In genomic region chr3:93180856-93181255, GRCm38 (mm10) we compare ENCODE assay signal across 35 mouse cellular contexts. TPM values are rescaled to one million over a fixed set of nuclear protein-coding genes. Genes with fewer than 3 reads are reported as not detected.
DNase-seq lines count a peak whose midpoint lies in the region; ATAC-seq and TF ChIP-seq lines count a peak whose summit lies in the region.
"Had no signal": no experiment of that assay in that cellular context is flagged by ENCODE, and none has a peak within 500 bp of the region (broad histone marks: within the 10 kb centered on the region; RNA-seq: fewer than 3 reads in every experiment).

No protein-coding gene starts in this region.

- H3K4me2 ChIP-seq in kidney, postnatal 0 days (ENCODE audit: low read length): no peak overlapping the region
- no peak overlapping the region for H3K4me2 ChIP-seq in lung, embryonic 14.5 days
- H3K4me2 ChIP-seq: embryonic facial prominence, embryonic 13.5 days; heart, embryonic 12.5 days; hindbrain, embryonic 15.5 days; midbrain, embryonic 15.5 days; neural tube, embryonic 15.5 days had no signal

- no peaks in the 10 kb centered on the region for H3K9me3 ChIP-seq in kidney, postnatal 0 days (replicated peaks; ENCODE audit: low read length)
- H3K9me3 ChIP-seq in lung, embryonic 14.5 days (ENCODE audit: low read depth, low read length): no peaks in the 10 kb centered on the region
- H3K9me3 ChIP-seq: embryonic facial prominence, embryonic 13.5 days; heart, embryonic 12.5 days; hindbrain, embryonic 10.5 days; hindbrain, embryonic 15.5 days; midbrain, embryonic 15.5 days; neural tube, embryonic 15.5 days had no signal

- H3K36me3 ChIP-seq in kidney, postnatal 0 days (ENCODE audit: insufficient read depth, low read length): no peaks in the 10 kb centered on the region
- H3K36me3 ChIP-seq in lung, embryonic 14.5 days (ENCODE audit: insufficient read depth): no peaks in the 10 kb centered on the region
- H3K36me3 ChIP-seq: embryonic facial prominence, embryonic 13.5 days; G1E; heart, embryonic 12.5 days; hindbrain, embryonic 10.5 days; hindbrain, embryonic 15.5 days; midbrain, embryonic 15.5 days; neural tube, embryonic 15.5 days had no signal

- peak; percentile 5 for DNase-seq in kidney, postnatal 0 days (ENCODE audit: low spot score)
- DNase-seq in kidney, adult 8-10 months: no peak
- peak; percentile 78 for DNase-seq in lung, embryonic 14.5 days
- no peak for DNase-seq in lung, postnatal 25 days (ENCODE audit: low spot score)
- DNase-seq in brain, adult 2 months (ENCODE audit: low read depth, low spot score): peak; percentile 27
- DNase-seq in lung, postnatal 14 days: peak; percentile 4
- no peak for DNase-seq in spleen, postnatal 10 days (ENCODE audit: low spot score in 2 of 2)
- DNase-seq: adrenal gland, adult 8-10 months; cerebellum, adult 11-12 months; cerebellum, adult 9-11 months; gastrocnemius, adult 2 months; gastrocnemius, postnatal 36 days; heart, adult 2 months; kidney, adult 11 months; kidney, postnatal 4 days; liver; right cerebral cortex, postnatal 4 days; thymus, postnatal 4 days had no signal

- TF ChIP-seq CTCF in kidney, postnatal 0 days (IDR thresholded peaks at IDR 0.05; ENCODE audit: low read depth): no peak
- no peak for TF ChIP-seq CTCF in lung, embryonic 14.5 days (IDR thresholded peaks at IDR 0.05; ENCODE audit: low read depth)

- H3K4me3 ChIP-seq in kidney, postnatal 0 days (replicated peaks; ENCODE audit: low read depth, low read length): no peak overlapping the region
- H3K4me3 ChIP-seq in lung, embryonic 14.5 days (ENCODE audit: low read depth, low read length): no peak overlapping the region
- H3K4me3 ChIP-seq: embryonic facial prominence, embryonic 13.5 days; gastrocnemius, adult 2 months; heart, adult 2 months; heart, embryonic 12.5 days; hindbrain, embryonic 10.5 days; hindbrain, embryonic 15.5 days; midbrain, embryonic 15.5 days; neural tube, embryonic 15.5 days had no signal

- no peak overlapping the region for H3K27ac ChIP-seq in kidney, postnatal 0 days
- H3K27ac ChIP-seq in lung, embryonic 14.5 days (ENCODE audit: low read depth): no peak overlapping the region
- H3K27ac ChIP-seq: embryonic facial prominence, embryonic 13.5 days; gastrocnemius, adult 2 months; heart, adult 2 months; hindbrain, embryonic 10.5 days; hindbrain, embryonic 15.5 days; liver, embryonic 14.5 days; midbrain, embryonic 15.5 days; neural tube, embryonic 15.5 days had no signal

- ATAC-seq in kidney, postnatal 0 days (replicated peaks; ENCODE audit: low FRiP score, low read depth): no peak
- ATAC-seq in lung, embryonic 14.5 days (ENCODE audit: insufficient read depth): peak; percentile 83
- ATAC-seq: forebrain, embryonic 16.5 days; inflammation-experienced regulatory T-cells, adult 6 months; midbrain, embryonic 15.5 days had no signal

- 72% methylated on average over 4 of the region's 4 CpGs for WGBS in kidney, postnatal 0 days
- 73% methylated on average over 4 of the region's 4 CpGs for WGBS in lung, embryonic 14.5 days

- no peaks in the 10 kb centered on the region for H3K27me3 ChIP-seq in kidney, postnatal 0 days (ENCODE audit: insufficient read depth, low read length)
- H3K27me3 ChIP-seq in lung, embryonic 14.5 days (ENCODE audit: insufficient read depth, low read length): no peaks in the 10 kb centered on the region
- H3K27me3 ChIP-seq: embryonic facial prominence, embryonic 13.5 days; heart, embryonic 12.5 days; hindbrain, embryonic 15.5 days; midbrain, embryonic 15.5 days; neural tube, embryonic 15.5 days had no signal

- H3K9ac ChIP-seq in kidney, postnatal 0 days (ENCODE audit: low read depth, low read length): no peak overlapping the region
- H3K9ac ChIP-seq in lung, embryonic 14.5 days: no peak overlapping the region
- H3K9ac ChIP-seq: embryonic facial prominence, embryonic 13.5 days; heart, embryonic 12.5 days; hindbrain, embryonic 15.5 days; liver, embryonic 14.5 days; midbrain, embryonic 15.5 days; neural tube, embryonic 15.5 days had no signal

- no peaks in the 10 kb centered on the region for H3K4me1 ChIP-seq in kidney, postnatal 0 days (replicated peaks; ENCODE audit: insufficient read depth, low read length)
- H3K4me1 ChIP-seq in lung, embryonic 14.5 days (ENCODE audit: insufficient read depth): no peaks in the 10 kb centered on the region
- H3K4me1 ChIP-seq: embryonic facial prominence, embryonic 13.5 days; heart, embryonic 12.5 days; hindbrain, embryonic 10.5 days; hindbrain, embryonic 15.5 days; midbrain, embryonic 15.5 days; neural tube, embryonic 15.5 days had no signal

RNA-seq across cellular contexts. Expression of gene Flg2, which starts 16.2 kb away (rescaled TPM):
- polyA plus RNA-seq in kidney, postnatal 0 days (2015; fragmentation: Nextera tagmentation; extraction: Ambion mirVana): not detected in 2 replicates
- polyA plus RNA-seq in lung, embryonic 14.5 days (2014; fragmentation: Nextera tagmentation; extraction: Ambion mirVana): not detected in 2 replicates
- polyA plus RNA-seq: embryonic facial prominence, embryonic 13.5 days; forebrain, embryonic 11.5 days; forebrain, embryonic 16.5 days; G1E; heart, adult 2 months; heart, embryonic 12.5 days; heart, postnatal 0 days; hindbrain, embryonic 10.5 days; hindbrain, embryonic 15.5 days; inflammation-experienced regulatory T-cells, adult 6 months; kidney, embryonic 16.5 days; limb, embryonic 11.5 days; liver, embryonic 14.5 days; midbrain, embryonic 15.5 days; neural tube, embryonic 15.5 days; spleen, adult 2 months; testis, adult 2 months; thymus, postnatal 0 days had no signal

RNA-seq across cellular contexts. Expression of gene Crnn, which starts 36.3 kb away (rescaled TPM):
- not detected in 2 replicates for polyA plus RNA-seq in kidney, postnatal 0 days (2015; fragmentation: Nextera tagmentation; extraction: Ambion mirVana)
- not detected in 2 replicates for polyA plus RNA-seq in lung, embryonic 14.5 days (2014; fragmentation: Nextera tagmentation; extraction: Ambion mirVana)
- polyA plus RNA-seq: forebrain, embryonic 11.5 days; forebrain, embryonic 16.5 days; G1E; heart, adult 2 months; heart, embryonic 12.5 days; heart, postnatal 0 days; hindbrain, embryonic 10.5 days; hindbrain, embryonic 15.5 days; inflammation-experienced regulatory T-cells, adult 6 months; kidney, embryonic 16.5 days; limb, embryonic 11.5 days; liver, embryonic 14.5 days; midbrain, embryonic 15.5 days; neural tube, embryonic 15.5 days; spleen, adult 2 months; testis, adult 2 months had no signal

Comparison
In these comparisons a context has a peak if more than half of its experiments do, and no peak if none do; other contexts are left out.
1. DNase-seq: peak in kidney, postnatal 0 days (single experiment), lung, embryonic 14.5 days (single experiment), brain, adult 2 months (single experiment) and lung, postnatal 14 days (single experiment); none in kidney, adult 8-10 months (0 of 2), lung, postnatal 25 days (single experiment) and spleen, postnatal 10 days (0 of 2).